In genomic region chr7:136048925-136049586, GRCm38 (mm10) we compare ENCODE assay signal across 11 mouse cellular contexts.
DNase-seq lines count a peak whose midpoint lies in the region; ATAC-seq lines count a peak whose summit lies in the region.
"Had no signal": no experiment of that assay in that cellular context is flagged by ENCODE, and none has a peak within 500 bp of the region (broad histone marks: within the 10 kb centered on the region; RNA-seq: fewer than 3 reads in every experiment).

No protein-coding gene starts in this region.

- ATAC-seq in heart, embryonic 12.5 days (ENCODE audit: insufficient number of reproducible peaks, low FRiP score) = no peak
- peak; percentile 16; the same call in 1 of the 2 replicates for ATAC-seq in lung, embryonic 16.5 days (ENCODE audit: low read depth)
- no peak for ATAC-seq in neural tube, embryonic 13.5 days (ENCODE audit: low read depth)
- ATAC-seq: midbrain, embryonic 16.5 days had no signal

- no peak overlapping the region for H3K4me3 ChIP-seq in heart, embryonic 12.5 days
- no peak overlapping the region for H3K4me3 ChIP-seq in lung, embryonic 16.5 days (ENCODE audit: low read length)
- no peak overlapping the region for H3K4me3 ChIP-seq in neural tube, embryonic 13.5 days
- H3K4me3 ChIP-seq: left cerebral cortex, adult 2 months had no signal

- WGBS in heart, embryonic 12.5 days = 59% methylated on average over 8 of the region's 8 CpGs
- WGBS in lung, embryonic 16.5 days = 39% methylated on average over 7 of the region's 8 CpGs
- 48% methylated on average over 7 of the region's 8 CpGs for WGBS in neural tube, embryonic 13.5 days

- H3K9ac ChIP-seq in heart, embryonic 12.5 days = peak overlapping the region; percentile 3; the same call in 1 of the 2 replicates
- no peak overlapping the region for H3K9ac ChIP-seq in lung, embryonic 16.5 days (ENCODE audit: low read length)
- H3K9ac ChIP-seq in neural tube, embryonic 13.5 days = no peak overlapping the region
- H3K9ac ChIP-seq: liver, embryonic 14.5 days had no signal

- no peaks in the 10 kb centered on the region for H3K9me3 ChIP-seq in heart, embryonic 12.5 days (replicated peaks)
- H3K9me3 ChIP-seq in lung, embryonic 16.5 days (ENCODE audit: control insufficient read depth, low read length) = no peaks in the 10 kb centered on the region
- no peaks in the 10 kb centered on the region for H3K9me3 ChIP-seq in neural tube, embryonic 13.5 days

- peaks cover 6% of the 10 kb centered on the region for H3K27me3 ChIP-seq in heart, embryonic 12.5 days (replicated peaks)
- no peaks in the 10 kb centered on the region; the same call in 1 of the 2 replicates for H3K27me3 ChIP-seq in lung, embryonic 16.5 days (ENCODE audit: control insufficient read depth, insufficient read depth, low read depth, low read length)
- H3K27me3 ChIP-seq in neural tube, embryonic 13.5 days = no peaks in the 10 kb centered on the region

- H3K4me2 ChIP-seq in heart, embryonic 12.5 days = no peak overlapping the region
- H3K4me2 ChIP-seq in lung, embryonic 16.5 days (ENCODE audit: low read depth, low read length) = no peak overlapping the region
- no peak overlapping the region for H3K4me2 ChIP-seq in neural tube, embryonic 13.5 days

- H3K27ac ChIP-seq in heart, embryonic 12.5 days (ENCODE audit: poor library complexity, severe bottlenecking) = no peak overlapping the region
- no peak overlapping the region for H3K27ac ChIP-seq in lung, embryonic 16.5 days (ENCODE audit: low read length)
- peak overlapping the region; percentile 89 for H3K27ac ChIP-seq in neural tube, embryonic 13.5 days (replicated peaks)
- H3K27ac ChIP-seq: left cerebral cortex, adult 2 months; liver, embryonic 14.5 days had no signal

- peaks cover 40% of the 10 kb centered on the region for H3K4me1 ChIP-seq in heart, embryonic 12.5 days (replicated peaks)
- H3K4me1 ChIP-seq in lung, embryonic 16.5 days (replicated peaks; ENCODE audit: control insufficient read depth, insufficient read depth, low read length) = peaks cover 31% of the 10 kb centered on the region
- H3K4me1 ChIP-seq in neural tube, embryonic 13.5 days (replicated peaks) = peaks cover 59% of the 10 kb centered on the region

- no peak for DNase-seq in heart, adult 11 months
- DNase-seq in lung, postnatal 14 days = no peak
- peak; percentile 25 for DNase-seq in gastrocnemius, postnatal 25 days
- no peak for DNase-seq in layer of hippocampus, adult 11-12 months (ENCODE audit: low spot score)
- DNase-seq: cerebellum, adult 2 months had no signal

- H3K36me3 ChIP-seq in heart, embryonic 12.5 days = no peaks in the 10 kb centered on the region
- no peaks in the 10 kb centered on the region for H3K36me3 ChIP-seq in lung, embryonic 16.5 days (ENCODE audit: control insufficient read depth, insufficient read depth, low read length)
- no peaks in the 10 kb centered on the region for H3K36me3 ChIP-seq in neural tube, embryonic 13.5 days
